10 mouse cellular contexts compared by ENCODE assay signal in the genomic region with DNA sequence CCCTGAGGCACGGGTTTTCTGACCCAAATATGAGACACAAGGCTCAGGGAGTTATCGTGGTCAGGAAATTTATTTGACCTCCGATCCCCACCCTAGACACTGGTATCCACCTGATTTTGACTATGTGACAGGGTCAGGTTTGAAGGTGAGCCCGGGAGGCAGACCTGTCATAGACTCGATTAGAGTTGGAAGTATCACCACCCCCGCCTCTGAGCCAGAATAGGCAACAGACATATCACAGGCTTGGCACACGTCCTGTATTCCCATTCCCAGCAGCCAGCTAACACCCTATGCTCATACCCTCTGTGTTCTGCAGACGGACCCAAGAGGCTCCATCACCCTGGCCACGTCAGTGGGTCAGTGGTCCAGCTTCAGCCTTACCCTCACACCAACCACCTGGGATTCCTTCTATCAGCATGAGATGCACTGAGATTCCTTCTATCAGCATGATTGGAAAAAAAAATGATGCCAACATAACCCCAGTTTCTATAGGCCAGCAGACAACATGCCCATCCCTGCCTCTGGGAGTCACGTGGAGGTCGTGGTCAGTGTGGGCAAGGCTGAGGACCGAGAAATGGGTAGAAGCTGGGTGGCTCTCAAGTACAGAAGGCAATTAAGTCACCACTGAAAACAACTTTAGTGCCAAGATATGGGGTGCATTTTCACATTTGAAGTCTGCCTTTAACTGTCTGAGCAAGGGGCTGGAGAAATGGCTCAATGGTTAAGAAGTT. TPM values are rescaled to one million over a fixed set of nuclear protein-coding genes. Genes with fewer than 3 reads are reported as not detected.
DNase-seq lines count a peak whose midpoint lies in the region; ATAC-seq and TF ChIP-seq lines count a peak whose summit lies in the region.
"Had no signal": no experiment of that assay in that cellular context is flagged by ENCODE, and none has a peak within 500 bp of the region (broad histone marks: within the 10 kb centered on the region; RNA-seq: fewer than 3 reads in every experiment).

No protein-coding gene starts in this region.

- peak overlapping the region; percentile 72 for H3K27ac ChIP-seq in gastrocnemius, adult 2 months
- H3K27ac ChIP-seq in heart, postnatal 0 days (ENCODE audit: low read depth): no peak overlapping the region
- no peak overlapping the region for H3K27ac ChIP-seq in liver, embryonic 12.5 days
- H3K27ac ChIP-seq: macrophage had no signal

- peak overlapping the region; percentile 61 for H3K4me2 ChIP-seq in heart, postnatal 0 days (ENCODE audit: low read depth, low read length)
- H3K4me2 ChIP-seq in liver, embryonic 12.5 days: peak overlapping the region; percentile 56; the same call in 1 of the 2 replicates

- H3K36me3 ChIP-seq in heart, postnatal 0 days (replicated peaks; ENCODE audit: control insufficient read depth, insufficient read depth, low read length): no peaks in the 10 kb centered on the region
- H3K36me3 ChIP-seq in liver, embryonic 12.5 days: no peaks in the 10 kb centered on the region

- TF ChIP-seq EP300 in heart, postnatal 0 days (IDR thresholded peaks at IDR 0.05; ENCODE audit: low read depth): no peak

- peak overlapping the region; percentile 73 for H3K4me3 ChIP-seq in gastrocnemius, adult 2 months
- H3K4me3 ChIP-seq in heart, postnatal 0 days (ENCODE audit: low read depth, low read length): peak overlapping the region; percentile 28; the same call in 1 of the 2 replicates
- no peak overlapping the region for H3K4me3 ChIP-seq in liver, embryonic 12.5 days

- POLR2A ChIA-PET in Patski (lab: Charles Lee): no interaction called here

- peaks cover 7% of the 10 kb centered on the region for H3K27me3 ChIP-seq in Patski
- H3K27me3 ChIP-seq in heart, postnatal 0 days (ENCODE audit: control insufficient read depth, insufficient read depth, low read length): 0 out of 2 replicates have a peak, but pooled peaks cover under 1% of the 10 kb centered on the region
- peaks cover 88% of the 10 kb centered on the region for H3K27me3 ChIP-seq in liver, embryonic 12.5 days (replicated peaks)

- WGBS in heart, postnatal 0 days: 40% methylated on average over 12 of the region's 12 CpGs
- 51% methylated on average over 12 of the region's 12 CpGs for WGBS in liver, embryonic 12.5 days (ENCODE audit: insufficient replicate concordance)

- no peak overlapping the region for H3K9ac ChIP-seq in heart, postnatal 0 days (replicated peaks; ENCODE audit: low read depth, low read length)
- H3K9ac ChIP-seq in liver, embryonic 12.5 days: no peak overlapping the region

- peaks cover 12% of the 10 kb centered on the region; the same call in 1 of the 2 replicates for H3K4me1 ChIP-seq in heart, postnatal 0 days (ENCODE audit: control insufficient read depth, insufficient read depth)
- 0 out of 2 replicates have a peak, but pooled peaks cover 3% of the 10 kb centered on the region for H3K4me1 ChIP-seq in liver, embryonic 12.5 days

- no peaks in the 10 kb centered on the region; the same call in 1 of the 2 replicates for H3K9me3 ChIP-seq in heart, postnatal 0 days (replicated peaks; ENCODE audit: control insufficient read depth, low read length)
- H3K9me3 ChIP-seq in liver, embryonic 12.5 days (replicated peaks): no peaks in the 10 kb centered on the region

- no peak for TF ChIP-seq CTCF in gastrocnemius, adult 2 months (IDR thresholded peaks at IDR 0.05)
- TF ChIP-seq CTCF in Patski (IDR thresholded peaks at IDR 0.05): no peak
- TF ChIP-seq CTCF in heart, postnatal 0 days (IDR thresholded peaks at IDR 0.05; ENCODE audit: low read depth): no peak

- intact Hi-C loops in gastrocnemius, adult 2 months (cut with DNase I): no loop called here

- no peak for DNase-seq in gastrocnemius, adult 2 months
- no peak for DNase-seq in gastrocnemius, adult 8-10 months (ENCODE audit: low spot score in 2 of 2)
- DNase-seq in Patski (ENCODE audit: low read depth, low spot score): no peak
- DNase-seq in heart, postnatal 0 days (ENCODE audit: low spot score): no peak
- no peak for DNase-seq in ovary, postnatal 36 days (ENCODE audit: low spot score)
- no peak for DNase-seq in cerebellum, postnatal 4 days (ENCODE audit: low spot score in 2 of 2)
- DNase-seq in natural killer cell, adult 2 months (ENCODE audit: low spot score in 2 of 2): no peak

- CTCF ChIA-PET in Patski (lab: Charles Lee): interaction anchor here (1.2 to 1.3 kb wide), 2 partner anchors 9 to 21 kb away, joined by 3 read pairs; no protein-coding TSS in a partner anchor

- peak; percentile 4 for ATAC-seq in Patski
- peak; percentile 28; the same call in 1 of the 2 replicates for ATAC-seq in heart, postnatal 0 days (ENCODE audit: insufficient read depth, low read depth)
- no peak for ATAC-seq in liver, embryonic 12.5 days

- in situ Hi-C loops in Patski (cut with MboI; ENCODE audit: low pct_unique_long_range_greater_than_20kb): no loop called here

RNA-seq across cellular contexts. Expression of gene Cdr2l, which starts 6.9 kb away (rescaled TPM):
- total RNA-seq in gastrocnemius, adult 2 months (2021): 1 to 10 TPM; 1.5 to 2.0 TPM
- total RNA-seq in gastrocnemius, adult 8-10 months (2022): 1 to 10 TPM in 3 of 4 experiments, under 1 TPM in 1; 0.77 to 1.6 (median 1.1) TPM
- polyA plus RNA-seq in Patski (2021): 21.3 TPM
- 23.1 and 26.7 TPM in 2 replicates for total RNA-seq in heart, postnatal 0 days (2014; rRNA removed; ENCODE audit: low replicate concordance)
- polyA plus RNA-seq in heart, postnatal 0 days (2015; fragmentation: Nextera tagmentation; extraction: Ambion mirVana): 5.2 and 5.6 TPM in 2 replicates
- 4.2 TPM in 2 replicates for polyA plus RNA-seq in liver, embryonic 12.5 days (2016; fragmentation: Nextera tagmentation; extraction: Ambion mirVana)
- polyA plus RNA-seq: macrophage had no signal

RNA-seq across cellular contexts. Expression of gene Hid1, which starts 7.3 kb away (rescaled TPM):
- total RNA-seq in gastrocnemius, adult 2 months (2021): 1 to 10 TPM; 1.0 to 1.2 TPM
- total RNA-seq in gastrocnemius, adult 8-10 months (2022): 1 to 10 TPM in 2 of 4 experiments, under 1 TPM in 2; 0.68 to 2.7 (median 1.2) TPM
- polyA plus RNA-seq in Patski (2021): 15.3 TPM
- total RNA-seq in heart, postnatal 0 days (2014; rRNA removed; ENCODE audit: low replicate concordance): 8.3 and 11.9 TPM in 2 replicates
- polyA plus RNA-seq in heart, postnatal 0 days (2015; fragmentation: Nextera tagmentation; extraction: Ambion mirVana): 5.3 and 5.4 TPM in 2 replicates
- polyA plus RNA-seq in liver, embryonic 12.5 days (2016; fragmentation: Nextera tagmentation; extraction: Ambion mirVana): 1.8 TPM in 2 replicates
- polyA plus RNA-seq: macrophage had no signal

RNA-seq across cellular contexts. Expression of gene Mrpl58, which starts 28.7 kb away (rescaled TPM):
- 10 to 100 TPM; 79.2 to 99.2 TPM for total RNA-seq in gastrocnemius, adult 2 months (2021)
- total RNA-seq in gastrocnemius, adult 8-10 months (2022): 10 to 100 TPM; 79.1 to 92.9 (median 87.4) TPM
- polyA plus RNA-seq in Patski (2021): 99.9 TPM
- 107 and 285 TPM in 2 replicates for total RNA-seq in heart, postnatal 0 days (2014; rRNA removed; ENCODE audit: low replicate concordance)
- 224 and 232 TPM in 2 replicates for polyA plus RNA-seq in heart, postnatal 0 days (2015; fragmentation: Nextera tagmentation; extraction: Ambion mirVana)
- 116 and 120 TPM in 2 replicates for polyA plus RNA-seq in liver, embryonic 12.5 days (2016; fragmentation: Nextera tagmentation; extraction: Ambion mirVana)

RNA-seq across cellular contexts. Expression of gene Otop3, which starts 40.3 kb away (rescaled TPM):
- total RNA-seq in gastrocnemius, adult 2 months (2021): not detected
- total RNA-seq in gastrocnemius, adult 8-10 months (2022): not detected
- polyA plus RNA-seq in Patski (2021): not detected
- total RNA-seq in heart, postnatal 0 days (2014; rRNA removed; ENCODE audit: low replicate concordance): not detected in 2 replicates
- polyA plus RNA-seq in heart, postnatal 0 days (2015; fragmentation: Nextera tagmentation; extraction: Ambion mirVana): not detected in 2 replicates
- not detected in 2 replicates for polyA plus RNA-seq in liver, embryonic 12.5 days (2016; fragmentation: Nextera tagmentation; extraction: Ambion mirVana)
- polyA plus RNA-seq: embryonic facial prominence, embryonic 11.5 days; macrophage had no signal

RNA-seq across cellular contexts. Expression of gene Atp5h, which starts 44.9 kb away (rescaled TPM):
- total RNA-seq in gastrocnemius, adult 2 months (2021): 100 to 1,000 TPM; 680 to 956 TPM
- 100 to 1,000 TPM; 638 to 797 (median 746) TPM for total RNA-seq in gastrocnemius, adult 8-10 months (2022)
- 727 TPM for polyA plus RNA-seq in Patski (2021)
- 991 and 1,040 TPM in 2 replicates for total RNA-seq in heart, postnatal 0 days (2014; rRNA removed; ENCODE audit: low replicate concordance)
- polyA plus RNA-seq in heart, postnatal 0 days (2015; fragmentation: Nextera tagmentation; extraction: Ambion mirVana): 4,106 and 4,345 TPM in 2 replicates
- 624 and 630 TPM in 2 replicates for polyA plus RNA-seq in liver, embryonic 12.5 days (2016; fragmentation: Nextera tagmentation; extraction: Ambion mirVana)
